Mouse (Mus musculus) gastrocnemius, adult 18-20 months (tissue): ENCODE results near the gene Cpsf4. TPM values are rescaled to one million over a fixed set of nuclear protein-coding genes. Genes with fewer than 3 reads are reported as not detected.
"Not testable (repeated sequence)": the region's sequence is repeated elsewhere in the genome, so short reads cannot be mapped to it uniquely, and the experiment has no call there.

ENCODE experiments used
- DNase-seq: peaks from one replicate; pipeline ENCODE4 v3.0.0; 2021; ENCODE audit warnings: low spot score
- total RNA-seq, 2 experiments: library from RNA; stranded (reverse); gene quantifications; 2 replicates each; pipeline ENCODE4 v1.2.3; 2021

Gene Cpsf4
- total RNA-seq, 2 experiments from 2014 or later: 9.2 to 9.5 TPM

DNA sequence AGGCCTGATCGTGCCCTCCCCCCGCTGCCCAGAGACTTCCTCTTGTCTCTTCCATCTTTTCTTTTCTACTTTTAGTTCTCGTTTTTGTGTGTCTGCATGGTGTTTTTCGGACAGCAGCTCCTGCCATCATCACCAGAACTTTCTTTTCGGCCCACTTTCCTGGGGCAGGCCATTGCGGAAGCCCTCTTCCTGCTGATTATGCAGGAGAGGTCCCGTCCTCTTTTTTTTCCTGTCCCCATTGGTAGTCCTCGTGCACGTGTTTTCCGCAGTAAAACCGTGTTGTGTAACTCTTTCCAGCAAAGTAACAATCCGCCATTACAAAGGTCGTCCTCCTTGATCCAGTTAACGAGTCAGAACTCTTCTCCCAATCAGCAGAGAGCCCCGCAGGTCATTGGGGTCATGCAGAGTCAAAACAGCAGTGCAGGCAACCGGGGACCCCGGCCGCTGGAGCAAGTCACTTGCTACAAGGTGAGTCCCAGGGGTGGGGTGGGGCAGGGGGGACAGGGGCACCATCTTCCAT, 11.5 kb downstream of the Cpsf4 start:
- no peak for DNase-seq

DNA sequence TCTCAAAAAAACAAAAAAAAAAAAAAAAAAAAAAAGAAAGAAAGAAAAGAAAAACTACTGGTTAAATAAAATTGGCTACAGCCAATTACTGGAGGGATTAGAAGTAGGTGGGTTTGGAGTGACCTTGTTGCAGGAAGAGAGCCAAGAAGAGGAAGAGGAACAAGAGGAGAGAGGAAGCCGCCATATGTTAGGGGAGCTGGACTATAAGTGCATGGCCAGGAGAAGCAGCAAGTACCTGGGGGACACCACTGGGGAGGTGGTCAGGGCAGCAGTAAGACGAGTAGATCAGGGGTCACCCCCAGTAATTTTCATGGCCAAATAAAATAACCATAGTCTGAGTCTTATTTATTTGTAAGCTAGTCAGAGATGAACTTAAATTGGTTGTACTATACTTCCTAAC, 18.2 kb downstream of the Cpsf4 start:
- DNase-seq: no peak

DNA sequence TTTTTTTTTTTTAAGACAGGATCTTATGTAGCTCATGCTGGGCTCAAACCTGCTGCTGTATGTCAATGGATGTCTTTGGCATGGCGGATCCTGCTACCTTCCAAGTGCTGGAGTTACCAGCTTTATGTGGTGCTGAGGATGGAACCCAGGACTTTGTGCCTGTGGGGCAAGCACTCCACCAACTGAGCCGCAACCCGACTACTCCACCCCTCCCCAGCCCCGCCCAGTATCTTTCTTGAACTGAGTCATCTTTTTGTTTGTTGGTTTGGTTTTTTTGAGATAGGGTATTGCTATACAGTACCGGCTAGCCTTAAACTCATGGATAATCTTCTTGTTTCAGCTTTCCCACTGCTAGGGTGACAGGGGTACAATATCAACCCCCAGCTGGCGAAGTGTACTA, 22.4 kb downstream of the Cpsf4 start:
- DNase-seq: no peak

DNA sequence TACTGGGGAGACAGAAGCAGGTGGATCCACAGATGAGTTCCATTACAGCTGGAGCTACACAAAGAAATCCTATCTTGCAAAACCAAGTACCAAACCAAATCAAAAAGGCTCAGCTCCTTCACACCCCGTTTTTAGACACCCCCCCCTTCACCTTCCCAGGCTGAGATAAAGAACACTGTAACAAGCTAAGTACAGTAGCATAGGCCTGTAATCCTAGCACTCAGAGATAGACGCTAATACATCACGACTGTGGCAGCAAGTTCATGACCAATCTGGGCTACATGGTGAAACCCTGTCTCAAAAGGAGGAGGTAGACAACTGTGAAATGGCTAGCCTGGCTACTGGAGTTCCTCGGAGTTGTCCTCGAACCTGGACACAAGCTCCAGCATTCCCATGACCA, 23.4 kb downstream of the Cpsf4 start:
- no peak for DNase-seq

DNA sequence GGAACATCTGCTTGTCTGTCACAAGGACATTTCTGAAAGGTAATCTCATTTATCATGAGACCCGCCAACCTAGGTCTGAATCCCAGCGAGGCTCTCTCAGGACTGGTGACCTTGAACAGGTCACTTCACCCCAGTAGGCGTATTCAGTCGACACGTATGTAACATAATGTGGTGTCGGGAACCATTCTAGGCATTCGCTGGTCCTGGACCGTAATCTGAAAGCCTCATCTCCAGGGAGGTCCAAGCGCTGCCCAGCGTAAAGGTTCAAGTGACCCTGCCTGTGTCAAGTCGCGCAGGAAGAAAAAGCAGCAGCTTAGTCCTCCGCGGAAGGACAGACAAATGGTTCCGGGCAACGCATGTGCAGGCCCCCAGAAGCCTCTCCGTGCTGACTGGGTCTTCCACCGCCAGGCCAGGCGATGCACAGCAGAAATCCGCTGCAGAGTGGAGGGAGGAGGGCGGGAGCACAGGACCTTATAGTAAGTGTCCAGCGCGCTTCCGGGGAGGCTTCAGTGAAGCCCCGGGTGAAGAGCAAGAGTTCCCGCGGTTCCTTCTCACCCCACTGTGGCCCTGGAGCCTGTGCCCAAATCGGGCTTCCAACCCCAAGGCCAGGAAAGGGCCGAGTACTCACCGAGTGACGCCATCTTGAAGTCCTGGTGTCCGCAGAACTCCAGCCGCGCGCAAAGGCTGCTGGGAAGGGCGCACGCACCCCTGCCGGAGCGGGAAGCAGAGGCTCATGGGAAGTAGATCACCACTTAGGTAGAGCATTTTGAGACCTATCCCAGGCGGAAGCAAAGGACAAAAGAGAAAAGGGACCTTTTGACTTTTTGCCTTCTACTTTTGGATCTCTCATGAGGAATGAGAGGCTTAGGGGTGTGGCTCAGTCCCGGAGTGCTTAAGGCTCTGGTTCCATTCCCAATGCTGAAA, 24.1 kb downstream of the Cpsf4 start:
- peak; percentile 90 for DNase-seq

DNA sequence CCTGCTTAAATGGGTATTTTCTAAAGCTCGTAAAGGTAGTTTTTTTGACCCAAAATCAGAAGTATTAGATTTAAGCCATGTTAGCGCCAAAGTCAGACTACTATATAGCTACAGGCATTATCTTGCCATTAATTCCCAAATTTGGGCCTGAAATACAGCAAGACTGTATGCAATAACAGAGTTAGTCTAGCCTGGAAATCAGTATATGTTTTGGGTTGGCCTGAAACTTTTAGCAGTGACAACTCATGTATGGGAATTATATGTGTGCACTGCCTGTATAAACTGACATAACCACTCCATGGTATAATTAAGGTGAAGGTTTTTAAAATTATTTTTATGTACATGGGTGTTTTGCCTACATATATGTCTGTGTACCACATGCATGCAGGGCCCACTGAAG, 24.9 kb downstream of the Cpsf4 start, which contains the start of gene Atp5j2:
TSS of gene Atp5j2 (minus strand) at position 101 of the 400 bp plus-strand sequence.
- DNase-seq: no peak

DNA sequence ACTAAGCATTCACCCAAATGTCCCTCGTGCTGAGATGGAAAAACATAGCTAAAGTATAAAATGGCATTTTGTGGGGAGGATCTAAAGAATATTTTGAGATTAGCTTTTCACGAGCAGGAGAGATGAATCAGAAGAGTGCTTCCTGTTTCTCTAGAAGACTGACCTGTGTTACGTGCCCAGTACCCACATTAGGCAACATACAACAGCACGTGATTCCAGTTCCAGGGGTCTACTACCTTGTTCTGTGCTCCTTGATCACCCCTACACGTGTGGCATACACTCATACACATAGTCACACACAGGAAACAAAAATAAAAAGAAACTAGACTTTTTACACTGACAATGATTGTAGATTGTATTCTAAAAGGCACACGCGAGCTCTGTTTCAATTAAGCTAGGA, 33.4 kb downstream of the Cpsf4 start:
- DNase-seq: no peak

DNA sequence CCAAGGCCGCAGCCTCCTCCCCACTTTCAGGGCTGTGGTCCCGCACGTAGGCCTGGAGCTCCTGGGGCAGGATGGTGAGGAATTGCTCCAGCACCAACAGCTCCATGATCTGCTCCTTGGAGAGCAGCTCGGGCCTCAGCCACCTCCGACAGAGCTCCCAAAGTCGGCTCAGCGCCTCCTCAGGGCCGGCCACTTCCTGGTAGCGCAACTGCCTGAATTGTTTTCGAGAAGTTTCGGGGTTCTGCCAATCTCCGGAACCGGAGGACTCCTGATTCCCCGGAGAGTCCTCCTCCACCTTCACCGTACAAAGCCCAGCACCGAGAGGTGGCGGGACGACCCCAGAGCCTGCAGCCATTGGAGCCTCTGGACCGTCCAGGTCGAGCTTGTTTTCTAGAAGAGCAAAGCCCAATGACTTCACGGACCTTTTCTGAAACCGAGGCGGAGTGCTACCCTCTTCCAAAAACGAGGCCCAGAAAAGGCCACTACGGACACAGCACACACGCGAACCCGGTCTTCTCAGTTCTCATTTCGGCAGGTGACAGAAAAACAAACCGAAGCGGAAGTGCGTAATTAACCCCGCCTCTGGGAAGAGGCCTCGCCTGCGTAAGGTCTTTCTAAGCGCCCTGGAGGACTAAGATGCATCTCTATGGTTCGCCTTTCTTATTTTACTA, 34.4 kb downstream of the Cpsf4 start, which contains the start of gene Zkscan14:
TSS of gene Zkscan14 (minus strand) at position 548 of the 671 bp plus-strand sequence.
- peak; percentile 85 for DNase-seq

DNA sequence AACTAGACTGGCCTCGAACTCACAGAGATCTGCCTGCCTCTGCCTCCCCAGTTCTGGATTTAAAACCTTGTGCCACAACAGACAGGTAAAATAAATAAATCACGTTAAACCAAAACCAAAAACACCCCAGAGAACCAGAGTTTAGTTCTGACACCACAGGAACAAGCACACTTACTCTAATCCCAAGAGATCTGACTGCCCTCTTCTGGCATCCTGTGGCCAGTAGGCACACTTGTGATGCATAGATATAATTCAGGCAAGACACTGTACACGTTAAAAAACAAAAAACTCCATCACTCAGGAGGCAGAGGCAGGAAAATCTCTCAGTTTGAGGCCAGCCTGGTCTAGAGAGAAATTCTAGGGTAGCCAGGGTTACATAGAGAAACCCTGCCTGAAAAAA, 35.4 kb downstream of the Cpsf4 start:
- no peak for DNase-seq

DNA sequence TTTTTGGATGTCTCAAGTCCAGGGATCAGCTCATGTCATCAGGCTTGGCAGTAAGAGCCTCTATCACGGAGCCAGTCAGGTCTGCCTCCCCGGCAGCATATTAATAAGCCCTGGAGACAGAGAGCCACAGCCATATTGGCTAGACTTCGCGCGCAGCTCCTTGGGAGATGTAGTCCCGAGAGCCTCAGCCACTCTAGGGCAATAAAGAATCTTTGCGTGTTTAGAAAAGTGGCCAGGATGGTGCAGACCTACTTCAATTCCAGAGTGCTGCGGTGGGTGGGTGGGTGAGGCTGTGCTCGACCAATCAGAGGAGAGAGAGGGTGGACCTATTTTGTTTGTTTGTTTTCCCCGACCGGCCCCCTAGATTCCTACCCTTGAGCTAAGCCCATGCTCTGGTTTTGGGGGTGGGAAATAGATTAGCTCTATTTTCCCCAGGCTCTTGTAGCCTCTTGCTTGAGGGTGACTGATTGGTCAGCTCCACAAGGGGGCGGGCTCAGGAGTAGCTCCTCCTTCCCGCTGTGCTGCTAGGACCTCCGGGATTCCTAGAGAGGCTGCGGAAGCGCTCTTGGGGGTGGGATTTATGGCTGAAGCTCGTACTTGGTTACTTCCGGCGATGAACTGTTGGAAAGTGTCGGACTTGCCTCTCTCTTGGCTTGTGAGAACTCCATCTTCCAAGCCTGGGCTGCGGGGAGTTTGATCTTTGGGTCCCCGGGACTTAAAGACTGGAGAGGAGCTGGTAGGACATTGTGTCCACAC, 37.1 kb downstream of the Cpsf4 start, which contains the start of gene Zkscan5:
TSS of gene Zkscan5 (plus strand) at position 627 of the 756 bp plus-strand sequence.
- DNase-seq: peak; percentile 99

DNA sequence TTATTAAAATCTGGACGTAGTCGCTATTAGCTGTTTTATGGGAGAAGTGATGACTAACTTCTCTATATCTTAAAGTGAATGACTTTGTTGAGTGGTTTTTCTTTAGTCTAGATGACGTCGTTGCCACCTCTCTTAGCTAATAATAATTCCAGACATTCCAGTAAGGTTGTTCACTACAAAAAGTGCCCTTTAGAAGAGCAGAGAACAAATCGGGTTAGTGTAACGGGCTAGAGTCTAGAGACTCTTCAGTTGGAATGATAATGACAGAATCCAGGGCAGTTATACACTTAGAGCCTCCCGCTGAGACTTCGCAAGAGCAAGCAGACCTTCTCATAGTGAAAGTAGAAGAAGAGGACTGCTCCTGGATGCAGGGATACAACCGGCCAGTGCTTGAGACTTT, 38.0 kb downstream of the Cpsf4 start:
- DNase-seq: no peak

DNA sequence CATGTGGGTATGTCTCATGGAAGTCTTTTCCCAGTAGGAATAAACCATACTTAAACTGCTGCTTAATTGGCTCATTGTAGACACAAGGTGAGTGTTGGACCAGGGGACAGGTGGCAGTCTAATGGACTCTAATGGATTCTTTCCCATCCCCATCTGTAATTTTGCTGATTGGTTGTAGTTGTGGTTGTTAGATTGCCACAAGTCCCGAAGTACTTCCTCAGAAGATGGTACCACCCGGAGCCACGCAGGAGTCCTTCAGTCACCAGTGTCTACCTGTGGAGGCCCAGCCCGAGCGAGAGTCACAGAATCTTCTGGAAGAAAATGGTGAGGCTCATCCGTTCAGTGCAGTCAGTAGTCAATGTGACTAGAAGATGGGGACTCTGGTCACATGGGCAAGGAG, 40.4 kb downstream of the Cpsf4 start:
- DNase-seq: no peak

DNA sequence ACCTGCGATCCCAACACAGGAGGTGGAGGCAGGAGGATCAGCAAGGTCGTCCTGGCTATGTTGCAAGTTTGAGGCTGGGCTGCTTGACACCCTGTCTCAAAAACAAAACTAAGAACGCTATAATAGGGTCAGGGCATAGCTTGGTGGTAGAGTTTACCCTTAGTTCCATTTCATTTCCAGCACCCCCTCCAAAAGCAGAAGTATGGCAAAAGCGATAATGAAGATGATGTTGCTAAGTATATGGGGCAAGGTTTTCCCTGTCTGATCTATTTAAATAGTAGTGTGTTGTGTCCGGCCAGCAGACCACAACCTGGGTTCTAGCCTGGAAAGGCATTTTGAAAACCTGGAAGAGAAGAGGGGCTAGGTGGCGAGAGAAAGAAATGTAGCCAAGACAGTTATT, 40.9 kb downstream of the Cpsf4 start:
- DNase-seq: no peak

DNA sequence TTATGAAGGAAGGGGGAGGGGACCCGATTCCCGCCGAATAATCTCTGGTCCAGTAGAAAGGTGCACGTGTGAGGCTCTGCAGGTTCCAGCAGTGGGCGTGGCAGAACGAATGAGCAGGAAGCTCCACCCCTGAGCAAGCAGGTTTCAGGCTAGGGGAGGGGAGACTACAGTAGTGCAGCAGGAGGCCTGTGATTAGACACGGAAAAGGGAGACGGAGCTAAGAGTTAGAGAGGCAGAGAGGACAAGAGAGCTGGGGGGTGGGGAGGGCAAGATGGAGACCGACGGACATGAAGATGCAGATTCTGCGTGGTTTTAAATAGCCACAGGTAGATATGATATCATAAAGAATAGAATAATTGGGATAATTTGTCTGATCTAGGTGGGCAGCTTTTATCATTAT, 41.4 kb downstream of the Cpsf4 start:
- DNase-seq: not testable (repeated sequence)

DNA sequence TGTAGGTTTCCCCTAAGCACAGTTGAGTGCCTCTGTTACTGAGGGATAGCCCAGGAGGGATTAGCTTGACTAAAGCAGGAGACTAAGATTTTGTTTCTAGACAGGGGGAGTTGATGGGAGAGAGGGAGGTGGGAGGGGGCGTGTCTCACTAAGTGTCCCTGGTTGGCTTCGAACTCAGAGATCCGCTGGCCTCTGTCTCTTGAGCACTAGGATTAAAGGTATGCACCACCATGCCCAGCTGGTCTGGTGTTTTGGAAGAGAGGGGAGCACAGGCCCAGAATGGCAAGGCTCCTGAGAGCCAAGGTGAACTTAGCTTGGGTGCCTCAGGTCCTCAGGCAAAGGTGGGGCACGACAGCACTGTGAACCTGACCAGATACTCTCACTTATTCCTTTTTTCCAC, 44.3 kb downstream of the Cpsf4 start:
- DNase-seq: no peak

DNA sequence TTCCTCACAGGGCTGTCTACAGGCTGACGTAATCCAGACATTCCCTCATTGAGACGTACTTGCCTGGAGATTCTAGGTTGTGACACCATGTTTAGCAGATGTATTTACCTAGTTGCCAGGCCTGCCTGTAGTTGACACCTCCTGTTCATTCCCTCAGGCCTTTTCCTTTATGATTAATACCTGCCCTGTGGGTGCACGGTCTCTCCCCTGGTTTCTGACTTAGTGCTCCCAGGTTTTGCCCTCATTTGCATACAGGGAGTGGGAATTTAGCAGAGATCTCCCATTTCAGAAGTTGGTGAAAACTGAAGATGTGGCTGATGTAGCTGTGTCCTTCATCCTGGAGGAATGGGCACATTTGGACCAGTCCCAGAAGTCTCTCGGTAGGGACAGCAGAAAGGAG, 45.2 kb downstream of the Cpsf4 start:
- no peak for DNase-seq

DNA sequence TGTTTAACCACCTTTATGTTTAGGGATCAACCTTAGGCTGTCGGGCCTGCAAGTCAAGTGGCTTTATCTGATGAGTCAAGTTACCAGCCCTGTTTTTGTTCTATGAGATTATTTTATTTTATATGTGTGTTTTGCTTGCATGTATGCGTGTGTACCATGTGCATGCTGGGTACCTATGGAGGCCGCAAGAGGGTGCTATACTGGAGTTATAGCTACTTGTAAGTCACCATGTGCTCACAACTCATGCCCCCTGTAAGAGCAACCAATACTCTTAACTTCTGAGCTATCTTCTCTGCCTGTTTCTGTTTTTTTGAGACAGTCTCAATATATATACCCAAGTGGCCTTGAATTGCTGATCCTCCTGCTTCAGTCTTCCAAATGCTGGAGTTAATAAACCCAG, 46.5 kb downstream of the Cpsf4 start:
- DNase-seq: no peak

DNA sequence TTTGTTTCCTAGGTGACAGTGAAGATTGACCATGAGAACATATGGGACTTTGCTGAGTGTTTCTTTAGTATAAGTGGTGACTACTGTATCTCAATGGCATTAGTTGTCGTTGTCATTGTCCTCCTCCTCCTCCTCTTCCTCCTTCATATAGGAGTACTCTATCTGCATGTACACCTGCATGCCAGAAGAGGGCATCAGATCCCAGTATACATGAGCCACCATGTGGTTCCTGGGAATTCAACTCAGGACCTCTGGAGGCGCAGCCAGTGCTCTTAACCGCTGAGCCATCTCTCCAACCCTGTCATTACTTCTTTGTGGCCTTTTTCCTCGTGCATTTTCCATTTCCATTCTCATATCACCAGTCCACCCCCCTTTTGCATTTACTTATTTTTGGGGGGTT, 47.7 kb downstream of the Cpsf4 start:
- DNase-seq: no peak

DNA sequence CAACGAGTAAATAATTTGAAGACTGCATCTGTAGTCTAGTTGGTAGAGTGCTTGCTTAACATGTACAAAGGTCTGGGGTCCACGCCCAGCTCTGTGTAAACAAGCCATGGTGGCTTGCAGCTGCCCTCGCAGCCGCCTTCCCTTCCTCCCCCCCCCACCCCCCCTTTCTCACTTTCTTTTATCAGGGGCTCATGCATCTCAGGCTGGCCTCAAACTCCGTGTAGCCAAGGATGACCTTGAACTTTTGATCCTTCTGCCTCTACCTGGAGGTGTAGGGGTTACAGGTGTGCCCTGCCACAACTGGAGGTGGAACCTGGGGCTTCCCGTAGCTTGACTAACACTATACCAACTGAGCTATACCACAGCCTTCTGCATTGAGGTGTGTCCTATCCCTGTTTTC, 50.7 kb downstream of the Cpsf4 start:
- no peak for DNase-seq

DNA sequence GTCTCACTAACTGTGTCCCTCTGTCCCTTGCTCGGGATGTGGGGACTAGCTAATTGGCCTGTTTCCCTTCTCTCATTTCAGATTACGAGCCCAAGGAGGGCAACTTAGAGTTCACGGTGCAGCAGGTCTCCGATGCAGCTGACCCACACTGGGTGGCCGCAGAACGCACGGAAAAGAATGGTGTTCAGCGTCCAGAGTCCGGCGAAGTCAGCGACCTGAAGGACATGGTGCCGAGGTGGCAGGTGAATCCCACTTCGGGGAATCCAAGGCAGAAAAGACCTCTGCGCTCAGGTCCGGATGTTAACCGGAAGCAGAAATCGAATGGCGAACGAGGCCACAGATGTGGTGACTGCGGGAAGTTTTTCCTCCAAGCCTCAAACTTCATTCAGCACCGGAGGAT, 51.2 kb downstream of the Cpsf4 start:
- DNase-seq: no peak

DNA sequence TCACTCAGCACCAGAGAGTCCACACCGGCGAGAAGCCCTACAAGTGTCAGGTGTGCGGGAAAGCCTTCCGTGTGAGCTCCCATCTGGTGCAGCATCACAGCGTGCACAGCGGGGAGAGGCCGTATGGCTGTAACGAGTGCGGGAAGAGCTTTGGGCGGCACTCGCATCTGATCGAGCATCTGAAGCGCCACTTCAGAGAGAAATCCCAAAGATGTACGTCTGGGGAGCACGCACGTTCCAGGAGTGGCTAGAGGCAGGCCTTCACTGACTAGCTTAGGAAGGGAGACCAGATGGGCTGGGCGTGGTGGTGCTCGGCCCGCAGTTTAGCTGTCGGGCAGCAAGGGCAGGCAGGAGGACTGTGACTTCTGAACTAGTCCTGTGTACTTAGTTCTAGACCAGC, 51.7 kb downstream of the Cpsf4 start:
- no peak for DNase-seq

DNA sequence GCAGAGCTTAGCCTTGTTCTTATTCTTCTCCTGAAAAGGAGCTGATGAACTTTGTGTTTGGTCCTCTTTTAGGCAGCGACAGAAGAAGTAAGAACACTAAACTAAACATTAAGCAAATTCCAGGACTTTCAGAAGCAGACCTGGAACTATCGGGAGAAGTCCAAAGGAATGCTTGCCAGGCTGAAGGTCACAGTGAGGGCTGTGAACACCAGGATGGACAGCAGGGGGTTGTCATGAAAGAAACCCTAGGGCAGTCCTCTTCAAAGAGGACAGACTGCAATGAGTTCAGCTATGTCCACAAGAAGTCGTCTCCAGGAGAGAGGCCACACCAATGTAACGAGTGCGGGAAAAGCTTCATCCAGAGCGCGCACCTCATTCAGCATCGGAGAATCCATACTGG, 53.0 kb downstream of the Cpsf4 start:
- no peak for DNase-seq
